Mouse (Mus musculus): Measurements from ENCODE around the gene Fggy.

Gene Fggy

GRCm38 (mm10) chr4:95915628-95916579 is 358.6 kb downstream of the Fggy start:
- DNase-seq, result no peak

- DNase-seq, result no peak
These were observed 360.4 kb downstream of the Fggy start for GRCm38 (mm10) chr4:95917703-95918102.

GRCm38 (mm10) chr4:95920448-95920847 is 363.1 kb downstream of the Fggy start:
- no peak for DNase-seq

- peak; percentile 36 for DNase-seq
These were observed 367.2 kb downstream of the Fggy start for GRCm38 (mm10) chr4:95924210-95925184.

GRCm38 (mm10) chr4:95928846-95929245 is 371.5 kb downstream of the Fggy start:
- DNase-seq, result no peak

GRCm38 (mm10) chr4:95929936-95930335 is 372.6 kb downstream of the Fggy start:
- no peak for DNase-seq

- no peak for DNase-seq
These were observed 374.0 kb downstream of the Fggy start for GRCm38 (mm10) chr4:95931331-95931730.

- no peak for DNase-seq
These were observed 376.6 kb downstream of the Fggy start for GRCm38 (mm10) chr4:95933801-95934356.

GRCm38 (mm10) chr4:95934384-95935035 is 377.2 kb downstream of the Fggy start:
- DNase-seq, result no peak

GRCm38 (mm10) chr4:95938701-95939100 is 381.4 kb downstream of the Fggy start:
- no peak for DNase-seq

- DNase-seq, result no peak
These were observed 390.6 kb downstream of the Fggy start for GRCm38 (mm10) chr4:95947896-95948295.

- no peak for DNase-seq
These were observed 396.0 kb downstream of the Fggy start for GRCm38 (mm10) chr4:95953328-95953727.

- peak; percentile 100 for DNase-seq
These were observed 409.8 kb downstream of the Fggy start, which contains the start of gene Hook1 for GRCm38 (mm10) chr4:95966928-95967724. Gene Hook1, plus strand, starts transcription at chr4:95967240.

All from cerebellum, adult 9-11 months (tissue).